Mouse (Mus musculus) heart, adult 18-20 months (tissue): Measurements from ENCODE around the gene Cdc42ep3. TPM values are rescaled to one million over a fixed set of nuclear protein-coding genes. Genes with fewer than 3 reads are reported as not detected.

Source experiments
- DNase-seq, 2 experiments: peaks; one replicate each; pipeline ENCODE4 v3.0.0; 2021 to 2022; ENCODE audit warnings: mixed read lengths in 1 of 2
- long read RNA-seq, 2 experiments: library from polyadenylated mRNA; stranded (forward); transcript quantifications; one replicate each; pipeline ENCODE4 v2.0.0; 2021
- total RNA-seq, 2 experiments: library from RNA; stranded (reverse); gene quantifications; 2 replicates each; pipeline ENCODE4 v1.2.3; 2021

Cdc42ep3 gene
- total RNA-seq, result 10 to 100 TPM; 23.5 to 29.8 TPM
- long read RNA-seq, experiment 1, transcript Cdc42ep3-201 (2 exons, 2,265 nt), result major isoform, 29 of 31 reads
- long read RNA-seq, experiment 1, partial matches to known transcripts, result 0 of 31 reads
- long read RNA-seq, experiment 1, other reads (novel, unspliced or antisense), result 2 of 31 reads
- long read RNA-seq, experiment 2, transcript Cdc42ep3-201 (2 exons, 2,265 nt), result major isoform, 14 of 20 reads
- long read RNA-seq, experiment 2, partial matches to known transcripts, result 0 of 20 reads
- long read RNA-seq, experiment 2, other reads (novel, unspliced or antisense), result 6 of 20 reads

- peak; percentile 83 to 89 for DNase-seq
Measured at GRCm38 (mm10) chr17:79354444-79355270, at the start of gene Cdc42ep3. Gene Cdc42ep3 (minus strand): TSS chr17:79355091.

- peak; percentile 53 to 68 for DNase-seq
Measured at GRCm38 (mm10) chr17:79400356-79400755, 45.5 kb upstream of the Cdc42ep3 start.

GRCm38 (mm10) chr17:79398416-79398815, 43.5 kb upstream of the Cdc42ep3 start:
- peak in 1 of 2 experiments; percentile 16 for DNase-seq

DNA sequence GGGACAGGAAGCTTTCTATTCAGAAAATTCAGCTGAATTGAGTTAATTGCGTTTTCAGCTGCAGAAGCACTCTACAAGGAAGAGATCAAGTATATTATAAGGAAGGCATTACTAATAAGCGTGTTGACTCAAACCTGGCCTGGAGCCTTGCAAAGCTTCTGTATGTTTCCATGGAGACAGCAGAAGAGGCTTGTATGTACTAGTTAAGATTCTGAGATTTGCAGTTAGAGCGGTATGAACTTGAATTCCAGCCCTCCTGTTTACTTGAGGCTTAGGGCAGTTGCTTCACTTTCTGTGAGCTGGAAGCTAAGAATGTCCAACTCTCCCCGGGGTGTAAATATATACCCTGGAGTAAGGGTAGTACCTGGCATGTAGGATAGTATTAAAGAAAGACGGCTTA, 39.9 kb upstream of the Cdc42ep3 start:
- no peak for DNase-seq

- DNase-seq, result no peak
Measured at GRCm38 (mm10) chr17:79393886-79394285, 39.0 kb upstream of the Cdc42ep3 start.

GRCm38 (mm10) chr17:79387465-79388066, 32.7 kb upstream of the Cdc42ep3 start:
- no peak for DNase-seq

GRCm38 (mm10) chr17:79381485-79381884, 26.6 kb upstream of the Cdc42ep3 start:
- no peak for DNase-seq

- DNase-seq, result peak; percentile 26 to 58
Measured at GRCm38 (mm10) chr17:79379191-79379590, 24.3 kb upstream of the Cdc42ep3 start.

DNA sequence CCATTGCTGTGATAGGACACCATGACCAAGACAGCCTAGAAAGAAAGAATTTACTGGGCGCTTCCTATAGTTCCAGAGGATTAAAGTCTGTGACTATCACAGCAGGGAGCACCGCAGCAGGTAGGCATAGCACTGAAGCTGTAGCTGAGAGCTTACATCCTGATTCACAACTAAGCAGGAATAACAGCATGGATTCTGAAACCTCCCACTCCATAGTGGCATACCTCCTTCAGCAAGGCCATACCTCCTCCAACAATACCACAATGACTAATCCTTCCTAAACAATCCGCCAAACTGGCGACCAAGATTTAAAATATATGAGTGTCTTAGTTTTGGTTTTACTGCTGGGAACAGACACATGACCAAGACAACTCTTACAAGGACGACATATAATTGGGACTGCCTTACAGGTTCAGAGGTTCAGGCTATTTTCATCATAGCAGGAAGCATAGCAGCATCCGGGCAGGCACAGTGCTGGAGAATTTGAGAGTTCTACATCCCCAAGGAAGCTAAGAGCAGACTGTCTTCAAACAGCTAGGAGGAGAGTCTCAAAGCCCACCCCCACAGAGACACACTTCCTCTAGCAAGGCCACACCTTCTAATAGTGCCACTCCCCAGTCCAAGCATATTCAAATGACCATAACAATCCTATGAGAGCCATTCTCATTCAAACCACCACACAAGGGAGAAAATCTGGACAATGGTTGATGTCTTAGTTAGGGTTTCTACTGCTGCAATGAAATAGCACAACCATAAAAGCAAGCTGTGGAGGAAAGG, 21.7 kb upstream of the Cdc42ep3 start:
- peak in 1 of 2 experiments; percentile 6 for DNase-seq

- DNase-seq, result no peak
Measured at GRCm38 (mm10) chr17:79372973-79373372, 18.1 kb upstream of the Cdc42ep3 start.

- no peak for DNase-seq
Measured at GRCm38 (mm10) chr17:79364749-79365450, 10.0 kb upstream of the Cdc42ep3 start.

- no peak for DNase-seq
Measured at GRCm38 (mm10) chr17:79356071-79356601, 1.2 kb upstream of the Cdc42ep3 start.

- peak; percentile 81 to 85 for DNase-seq
Measured at GRCm38 (mm10) chr17:79355271-79355991, 540 bp upstream of the Cdc42ep3 start.

DNA sequence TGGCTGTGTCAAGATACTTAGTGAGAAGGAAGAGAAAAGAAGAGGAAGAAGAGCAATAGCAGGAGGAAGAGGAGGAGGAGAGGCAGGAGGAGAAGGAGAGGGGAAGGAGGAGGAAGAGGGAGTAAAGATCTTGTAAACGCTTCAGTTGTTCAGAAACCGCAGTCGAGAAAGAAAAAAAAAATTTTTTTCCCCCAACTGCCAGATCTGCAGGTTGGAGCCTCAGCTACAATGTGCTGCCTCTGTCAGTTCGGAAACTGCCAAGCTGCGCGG, 782 bp downstream of the Cdc42ep3 start:
- DNase-seq, result no peak

- peak; percentile 66 for DNase-seq
Measured at GRCm38 (mm10) chr17:79353446-79354173, 1.3 kb downstream of the Cdc42ep3 start.

DNA sequence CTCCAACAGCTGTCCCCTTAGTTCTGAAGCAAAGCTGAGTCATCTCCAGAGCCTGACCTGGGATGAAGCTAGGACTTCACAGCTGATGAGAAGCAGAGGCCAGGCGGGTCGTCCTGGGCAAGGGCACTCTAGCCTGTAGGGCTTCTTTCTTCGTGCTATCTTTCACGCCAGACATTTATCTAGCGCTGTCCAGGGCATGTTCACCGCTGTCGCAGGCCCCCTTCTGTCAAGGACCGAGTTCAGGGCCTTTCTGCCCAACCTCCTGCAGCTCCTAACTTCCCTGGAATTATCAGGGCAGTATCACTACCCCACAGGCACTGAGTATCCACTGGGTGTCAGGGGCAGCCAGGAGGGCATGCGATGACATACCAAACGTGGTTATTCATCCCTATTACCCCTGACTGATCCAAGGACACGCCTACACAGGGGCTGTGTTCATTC, 4.1 kb downstream of the Cdc42ep3 start:
- peak in 1 of 2 experiments; percentile 39 for DNase-seq

DNA sequence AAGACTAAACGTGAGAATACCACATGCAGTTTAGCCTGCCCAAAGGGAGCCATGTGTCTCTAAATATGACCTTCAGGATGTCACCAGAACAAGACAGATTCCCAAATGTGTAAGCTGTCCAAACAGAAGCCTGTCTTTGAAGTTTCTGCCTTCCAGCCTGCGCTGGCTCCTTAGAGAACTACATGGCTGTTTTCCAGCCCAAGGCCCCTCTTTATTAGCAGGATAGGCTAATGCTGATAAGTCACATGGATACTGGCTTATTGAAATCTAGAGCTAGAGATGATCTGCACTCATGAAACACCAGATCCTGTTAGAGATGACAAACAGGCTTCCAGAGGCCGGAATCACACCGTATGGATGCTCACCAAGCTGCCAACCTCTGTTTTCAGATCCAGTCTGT, 5.5 kb downstream of the Cdc42ep3 start:
- peak in 1 of 2 experiments; percentile 14 for DNase-seq

DNA sequence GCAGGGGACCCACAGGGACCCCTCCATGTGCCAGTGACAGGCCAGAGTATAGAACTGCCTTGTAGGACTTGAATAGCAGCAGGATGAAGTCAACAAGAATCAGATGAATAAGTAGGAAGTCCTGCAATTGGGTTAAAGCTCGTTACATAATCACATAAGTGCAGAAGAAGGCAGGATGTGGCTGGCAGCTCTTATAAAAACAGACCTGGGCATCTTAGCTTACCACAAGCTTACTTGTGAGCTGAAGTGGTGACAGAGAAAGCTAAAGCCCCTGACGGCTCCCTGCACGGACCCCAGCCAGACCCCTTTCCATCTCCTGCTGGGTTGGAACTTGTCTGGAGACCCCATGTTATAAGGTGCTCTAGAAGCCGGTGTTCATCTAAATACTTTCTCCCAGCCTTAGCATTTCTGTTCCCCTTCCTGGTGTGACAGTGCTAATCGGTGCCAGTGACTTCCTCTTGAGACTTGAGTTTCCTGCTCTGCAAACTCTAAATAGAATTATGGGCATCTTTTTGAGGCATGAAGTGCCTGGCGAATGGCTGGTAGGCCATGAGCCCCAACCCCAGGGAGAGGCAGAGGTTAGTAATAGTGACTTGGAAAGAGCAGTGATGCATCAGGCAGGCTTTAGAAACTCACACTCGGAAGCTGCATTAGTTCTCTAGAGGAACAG, 6.8 kb downstream of the Cdc42ep3 start:
- DNase-seq, result no peak

GRCm38 (mm10) chr17:79347291-79347690, 7.6 kb downstream of the Cdc42ep3 start:
- no peak for DNase-seq
